Mouse (Mus musculus): ENCODE measurements around the gene Lrba. TPM values are rescaled to one million over a fixed set of nuclear protein-coding genes. Genes with fewer than 3 reads are reported as not detected.

Lrba gene
- polyA plus RNA-seq, 1 experiment from 2014 or later = 3.7 TPM

DNA sequence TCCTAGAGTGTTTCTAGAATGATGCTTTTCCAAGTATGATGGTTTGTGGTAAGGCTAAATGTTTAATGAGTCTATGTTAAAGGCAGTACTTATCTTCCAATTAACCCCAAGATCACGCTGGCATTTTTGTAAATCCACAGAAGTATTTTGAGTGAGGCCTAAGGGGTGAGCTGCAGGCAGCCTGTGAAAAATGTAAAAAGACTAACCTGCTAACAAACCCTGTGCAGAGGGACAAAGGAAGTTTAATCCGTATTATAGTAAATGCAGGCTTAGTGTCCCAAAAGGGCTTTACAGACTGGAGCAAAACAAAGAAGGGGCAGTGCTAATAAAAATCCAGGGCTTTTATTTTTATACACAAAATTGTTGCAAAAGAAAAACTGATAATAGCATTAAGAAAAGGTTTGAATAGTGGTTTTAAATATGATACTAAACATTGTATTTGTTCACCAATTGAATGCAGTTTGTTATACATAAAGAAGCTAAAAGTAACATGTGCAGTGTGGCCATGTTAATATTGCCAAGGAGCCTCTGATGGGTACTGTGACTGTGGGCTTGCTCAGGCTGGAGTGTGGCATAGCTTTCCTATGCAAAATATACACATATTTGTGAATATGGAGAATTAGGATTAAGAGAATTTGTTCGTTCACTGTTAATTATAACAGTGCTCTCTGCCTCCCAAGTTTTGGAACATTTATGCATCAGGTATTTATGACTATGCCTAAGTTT is 348.2 kb downstream of the Lrba start:
- Histone ChIP-seq H3K4me1 (no peaks in the 10 kb centered on the region), H3K4me2 (no peak overlapping the region), H3K9me3 (no peaks in the 10 kb centered on the region), H3K36me3 (no peaks in the 10 kb centered on the region), H3K9ac (no peak overlapping the region), H3K27ac (no peak overlapping the region), H3K27me3 (no peaks in the 10 kb centered on the region), H3K4me3 (no peak overlapping the region)
- no peak for ATAC-seq (ENCODE audit: insufficient number of reproducible peaks, low FRiP score, low TSS enrichment, low read depth)
- 45% methylated on average over 3 of the region's 3 CpGs for WGBS

DNA sequence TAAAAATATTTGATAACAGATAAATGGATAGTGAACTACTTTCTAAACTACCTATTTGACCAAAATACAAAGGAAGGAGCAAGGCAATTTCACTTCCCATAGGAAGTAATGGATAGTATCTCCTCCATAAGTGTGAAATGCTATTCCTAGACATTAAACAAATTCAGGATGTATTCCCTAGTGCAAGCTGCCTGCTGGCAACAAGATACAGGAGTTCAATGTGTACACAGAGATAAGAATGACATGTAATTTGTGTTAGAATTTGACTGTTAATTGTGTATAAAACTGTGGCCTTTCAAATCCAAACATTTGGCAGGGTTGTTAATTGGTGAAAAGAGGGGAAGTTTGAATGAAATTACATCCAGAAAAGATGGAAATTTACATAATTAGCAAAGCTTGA is 350.8 kb downstream of the Lrba start:
- Histone ChIP-seq H3K27ac (no peak overlapping the region), H3K27me3 (no peaks in the 10 kb centered on the region), H3K36me3 (no peaks in the 10 kb centered on the region), H3K9ac (no peak overlapping the region), H3K4me1 (no peaks in the 10 kb centered on the region), H3K4me3 (no peak overlapping the region), H3K9me3 (no peaks in the 10 kb centered on the region), H3K4me2 (no peak overlapping the region)
- no peak for ATAC-seq (ENCODE audit: insufficient number of reproducible peaks, low FRiP score, low TSS enrichment, low read depth)

DNA sequence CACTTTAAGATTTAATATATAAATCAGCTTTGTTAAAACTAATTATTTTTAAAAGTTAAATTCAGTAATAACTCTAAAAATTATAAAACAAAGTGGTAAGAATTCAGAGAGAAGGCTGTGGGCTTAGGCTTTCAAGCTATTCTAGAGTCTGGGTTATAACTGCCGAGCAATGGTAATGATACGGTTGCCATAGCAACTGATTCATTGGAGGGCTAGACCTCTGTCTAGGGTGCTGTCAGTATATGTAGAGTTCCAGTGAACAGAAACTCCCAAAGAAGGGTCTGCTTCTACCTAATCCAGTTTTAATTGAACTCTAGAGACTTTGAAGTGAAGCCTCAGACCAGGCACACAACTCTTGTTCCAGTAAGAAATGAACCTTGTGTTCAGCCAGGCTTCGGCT is 377.8 kb downstream of the Lrba start:
- H3K4me3 ChIP-seq = no peak overlapping the region
- no peaks in the 10 kb centered on the region for H3K36me3 ChIP-seq
- no peaks in the 10 kb centered on the region for H3K9me3 ChIP-seq
- H3K27ac ChIP-seq = no peak overlapping the region
- H3K9ac ChIP-seq = no peak overlapping the region
- no peaks in the 10 kb centered on the region for H3K4me1 ChIP-seq
- H3K27me3 ChIP-seq = no peaks in the 10 kb centered on the region
- WGBS = 69% methylated on average over 3 of the region's 3 CpGs
- no peak overlapping the region for H3K4me2 ChIP-seq
- no peak for ATAC-seq (ENCODE audit: insufficient number of reproducible peaks, low FRiP score, low TSS enrichment, low read depth)

DNA sequence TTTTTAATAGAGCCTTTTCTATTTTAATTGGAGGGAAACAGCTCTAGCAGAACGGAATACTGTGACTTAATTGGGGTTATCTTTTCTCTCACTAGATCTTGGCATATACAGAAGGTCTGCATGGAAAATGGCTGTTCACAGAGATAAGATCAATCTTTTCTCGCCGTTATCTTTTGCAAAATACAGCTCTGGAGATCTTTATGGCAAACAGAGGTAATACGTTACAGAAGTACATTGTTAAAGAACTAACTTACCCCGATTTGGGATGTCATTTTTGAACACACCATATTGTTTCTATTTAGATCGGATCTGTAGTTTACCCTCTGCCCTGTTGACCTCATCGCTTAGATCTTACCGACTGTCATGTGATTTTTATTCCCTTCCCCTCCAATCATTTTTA is 381.3 kb downstream of the Lrba start:
- H3K36me3 ChIP-seq = no peaks in the 10 kb centered on the region
- ATAC-seq (ENCODE audit: insufficient number of reproducible peaks, low FRiP score, low TSS enrichment, low read depth) = no peak
- H3K27me3 ChIP-seq = no peaks in the 10 kb centered on the region
- 74% methylated on average over 8 of the region's 8 CpGs for WGBS
- H3K4me3 ChIP-seq = no peak overlapping the region
- no peak overlapping the region for H3K4me2 ChIP-seq
- no peaks in the 10 kb centered on the region for H3K9me3 ChIP-seq
- no peak overlapping the region for H3K27ac ChIP-seq
- H3K4me1 ChIP-seq = no peaks in the 10 kb centered on the region
- H3K9ac ChIP-seq = no peak overlapping the region

DNA sequence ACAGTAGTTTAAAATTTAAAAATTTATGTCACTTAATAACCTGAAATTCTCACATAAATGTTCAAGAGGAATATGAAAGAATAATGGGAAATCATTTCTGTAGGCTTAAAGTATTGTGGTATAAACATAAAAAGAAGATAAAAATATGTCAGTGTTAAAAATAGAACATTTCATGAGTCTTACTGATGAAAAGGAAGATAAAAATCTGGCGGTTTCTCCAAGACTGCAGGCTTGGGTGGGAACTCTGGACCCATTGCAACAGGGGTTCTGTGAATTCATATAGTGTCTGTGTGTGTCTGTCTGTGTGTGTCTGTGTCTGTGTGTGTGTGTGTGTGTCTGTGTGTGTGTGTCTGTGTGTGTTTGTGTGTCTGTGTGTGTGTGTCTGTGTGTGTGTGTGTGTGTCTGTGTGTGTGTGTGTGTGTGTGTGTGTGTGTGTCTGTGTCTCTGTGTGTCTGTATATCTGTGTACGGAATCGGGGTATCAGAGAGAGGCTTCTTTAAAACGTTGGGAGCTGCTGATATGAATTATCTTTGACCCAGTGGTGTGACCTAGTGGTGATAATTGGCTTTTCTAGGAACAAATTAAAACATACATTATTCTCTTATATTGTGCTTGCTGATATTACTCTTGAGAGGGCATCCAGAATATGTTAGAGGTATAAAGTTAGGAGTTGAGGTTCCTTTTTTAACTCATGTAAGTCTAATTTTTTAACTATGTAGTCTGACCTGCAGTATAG is 402.7 kb downstream of the Lrba start:
- H3K4me1 ChIP-seq = no peaks in the 10 kb centered on the region
- H3K4me3 ChIP-seq = no peak overlapping the region
- 61% methylated on average over 4 of the region's 4 CpGs for WGBS
- H3K27me3 ChIP-seq = no peaks in the 10 kb centered on the region
- H3K27ac ChIP-seq = no peak overlapping the region
- no peak overlapping the region for H3K9ac ChIP-seq
- H3K9me3 ChIP-seq = no peaks in the 10 kb centered on the region
- H3K36me3 ChIP-seq = no peaks in the 10 kb centered on the region
- no peak for ATAC-seq (ENCODE audit: insufficient number of reproducible peaks, low FRiP score, low TSS enrichment, low read depth)
- no peak overlapping the region for H3K4me2 ChIP-seq

DNA sequence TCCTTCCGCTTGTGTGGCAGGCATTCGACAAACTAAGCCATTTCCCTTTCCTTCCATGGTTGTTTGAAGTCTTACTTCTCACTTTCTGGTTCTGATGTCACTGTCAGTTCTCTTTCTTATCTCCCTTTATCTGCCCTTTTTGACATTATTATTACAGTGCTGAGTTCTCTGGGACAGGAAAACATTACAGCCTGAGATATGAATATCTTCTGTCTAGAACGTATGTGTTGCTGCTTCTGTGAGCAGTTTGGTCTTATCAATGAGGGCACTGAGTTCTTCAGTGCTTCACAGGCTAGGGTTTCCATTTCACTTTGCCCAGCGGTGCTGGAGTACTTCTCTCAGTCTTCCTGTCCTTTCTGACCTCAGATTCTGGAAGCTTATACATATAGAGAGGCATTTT is 404.9 kb downstream of the Lrba start:
- no peak overlapping the region for H3K9ac ChIP-seq
- no peak overlapping the region for H3K27ac ChIP-seq
- H3K4me3 ChIP-seq = no peak overlapping the region
- H3K27me3 ChIP-seq = no peaks in the 10 kb centered on the region
- 79% methylated on average over 4 of the region's 4 CpGs for WGBS
- H3K9me3 ChIP-seq = no peaks in the 10 kb centered on the region
- no peaks in the 10 kb centered on the region for H3K4me1 ChIP-seq
- H3K4me2 ChIP-seq = no peak overlapping the region
- no peak for ATAC-seq (ENCODE audit: insufficient number of reproducible peaks, low FRiP score, low TSS enrichment, low read depth)
- H3K36me3 ChIP-seq = no peaks in the 10 kb centered on the region

DNA sequence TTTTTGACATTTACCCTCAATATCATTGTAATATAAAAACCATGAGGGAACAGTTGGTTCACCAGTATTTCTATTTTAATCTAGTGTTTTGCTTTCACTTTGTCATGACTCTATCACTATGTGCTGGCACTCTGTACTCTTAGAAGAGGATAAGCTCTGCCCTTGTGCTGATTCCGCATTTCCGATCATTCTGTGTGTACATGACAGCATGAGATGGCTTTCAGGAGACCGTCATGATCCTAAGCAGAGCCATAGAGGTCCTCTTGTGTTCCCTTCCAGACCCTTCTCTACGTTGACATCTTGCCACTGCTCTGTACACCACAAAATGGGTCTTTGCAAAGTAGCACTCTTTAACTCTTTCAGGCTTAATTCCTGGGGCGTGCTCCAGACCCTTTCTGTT is 411.0 kb downstream of the Lrba start:
- Histone ChIP-seq H3K9ac (no peak overlapping the region), H3K27ac (no peak overlapping the region), H3K4me2 (no peak overlapping the region), H3K4me3 (no peak overlapping the region), H3K27me3 (no peaks in the 10 kb centered on the region), H3K36me3 (no peaks in the 10 kb centered on the region), H3K9me3 (no peaks in the 10 kb centered on the region), H3K4me1 (no peaks in the 10 kb centered on the region)
- WGBS = 72% methylated on average over 5 of the region's 5 CpGs
- ATAC-seq (ENCODE audit: insufficient number of reproducible peaks, low FRiP score, low TSS enrichment, low read depth) = no peak

DNA sequence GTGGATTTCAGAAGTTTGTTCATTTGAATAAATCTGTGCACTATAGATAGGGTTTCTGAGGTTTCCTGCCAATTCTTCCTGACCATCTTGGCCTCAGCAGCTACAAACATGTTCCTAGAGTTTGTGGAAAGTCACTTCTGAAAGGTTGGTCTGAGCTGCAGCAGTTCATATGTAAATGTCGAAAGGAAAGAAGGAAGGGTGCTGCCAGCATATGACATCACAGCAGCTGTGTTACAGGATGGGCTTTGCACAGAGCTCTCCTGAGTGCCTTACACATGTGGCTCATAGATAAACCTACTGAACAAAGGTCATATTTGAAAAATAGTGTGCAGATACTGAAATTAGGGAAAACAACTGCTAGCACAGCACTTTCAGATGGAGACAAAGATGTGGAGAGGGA is 411.5 kb downstream of the Lrba start:
- Histone ChIP-seq H3K9me3 (no peaks in the 10 kb centered on the region), H3K4me3 (no peak overlapping the region), H3K4me2 (no peak overlapping the region), H3K9ac (no peak overlapping the region), H3K27ac (no peak overlapping the region), H3K4me1 (no peaks in the 10 kb centered on the region), H3K27me3 (no peaks in the 10 kb centered on the region), H3K36me3 (no peaks in the 10 kb centered on the region)
- no peak for ATAC-seq (ENCODE audit: insufficient number of reproducible peaks, low FRiP score, low TSS enrichment, low read depth)
- WGBS = 33% methylated on average over 1 of the region's 1 CpGs

DNA sequence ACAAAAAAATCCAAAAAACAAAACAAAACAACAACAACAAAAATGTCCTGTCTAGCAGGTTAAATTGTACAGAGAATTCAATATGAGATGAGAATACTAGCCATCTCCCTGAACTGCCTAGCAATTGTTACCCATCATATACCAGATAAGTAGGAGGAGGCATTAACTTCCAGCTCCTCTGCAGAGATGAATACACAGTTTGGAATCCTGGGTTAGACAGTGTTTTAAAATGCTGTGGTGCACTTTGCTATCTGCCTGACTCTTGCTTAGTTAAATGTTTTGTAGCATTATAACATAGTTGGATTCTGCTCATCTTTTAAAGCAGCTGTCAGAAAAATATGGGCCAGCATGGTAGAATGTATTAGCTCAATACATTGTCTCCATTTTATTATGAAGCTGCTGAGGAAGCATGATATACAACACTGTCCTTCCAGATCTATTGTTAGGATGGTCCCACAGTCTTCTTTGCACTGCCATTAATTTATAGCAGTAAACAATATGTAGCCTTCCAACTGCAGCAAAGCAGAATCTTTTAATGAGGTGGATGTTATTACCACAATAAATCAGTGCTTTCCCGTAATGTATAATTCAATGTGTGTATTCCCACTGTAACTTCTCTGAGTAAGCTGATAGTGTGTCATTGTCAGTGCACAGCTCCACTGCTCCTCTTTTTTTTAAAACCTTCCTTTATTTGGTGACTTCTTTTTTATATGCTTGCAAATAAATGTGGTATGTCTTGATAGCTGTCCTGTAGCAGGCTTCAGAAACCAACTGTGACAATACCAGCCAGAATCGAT is 414.3 kb downstream of the Lrba start:
- no peak overlapping the region for H3K4me2 ChIP-seq
- 75% methylated on average over 2 of the region's 2 CpGs for WGBS
- H3K4me1 ChIP-seq = no peaks in the 10 kb centered on the region
- no peaks in the 10 kb centered on the region for H3K27me3 ChIP-seq
- H3K27ac ChIP-seq = no peak overlapping the region
- H3K4me3 ChIP-seq = no peak overlapping the region
- no peaks in the 10 kb centered on the region for H3K36me3 ChIP-seq
- no peaks in the 10 kb centered on the region for H3K9me3 ChIP-seq
- no peak overlapping the region for H3K9ac ChIP-seq
- ATAC-seq (ENCODE audit: insufficient number of reproducible peaks, low FRiP score, low TSS enrichment, low read depth) = no peak

DNA sequence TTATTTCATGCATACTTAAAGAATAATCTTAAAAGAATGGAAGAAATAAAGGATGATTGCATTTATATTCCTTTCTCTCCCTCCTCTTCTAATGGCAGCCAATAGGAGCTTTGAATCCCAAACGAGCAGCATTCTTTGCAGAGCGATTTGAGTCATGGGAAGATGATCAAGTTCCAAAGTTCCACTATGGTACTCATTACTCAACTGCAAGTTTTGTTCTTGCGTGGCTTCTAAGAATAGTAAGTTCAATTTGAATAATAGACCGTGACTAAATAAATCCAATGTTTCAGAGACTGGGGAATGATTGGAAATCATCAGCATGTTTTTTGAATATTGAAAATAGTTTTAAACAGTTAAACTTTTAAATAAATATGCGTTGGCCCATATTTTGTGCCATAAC is 416.9 kb downstream of the Lrba start:
- H3K4me1 ChIP-seq = no peaks in the 10 kb centered on the region
- H3K9me3 ChIP-seq = no peaks in the 10 kb centered on the region
- no peak overlapping the region for H3K27ac ChIP-seq
- no peak overlapping the region for H3K9ac ChIP-seq
- H3K4me2 ChIP-seq = no peak overlapping the region
- H3K36me3 ChIP-seq = no peaks in the 10 kb centered on the region
- no peaks in the 10 kb centered on the region for H3K27me3 ChIP-seq
- no peak for ATAC-seq (ENCODE audit: insufficient number of reproducible peaks, low FRiP score, low TSS enrichment, low read depth)
- WGBS = 79% methylated on average over 5 of the region's 5 CpGs
- H3K4me3 ChIP-seq = no peak overlapping the region

DNA sequence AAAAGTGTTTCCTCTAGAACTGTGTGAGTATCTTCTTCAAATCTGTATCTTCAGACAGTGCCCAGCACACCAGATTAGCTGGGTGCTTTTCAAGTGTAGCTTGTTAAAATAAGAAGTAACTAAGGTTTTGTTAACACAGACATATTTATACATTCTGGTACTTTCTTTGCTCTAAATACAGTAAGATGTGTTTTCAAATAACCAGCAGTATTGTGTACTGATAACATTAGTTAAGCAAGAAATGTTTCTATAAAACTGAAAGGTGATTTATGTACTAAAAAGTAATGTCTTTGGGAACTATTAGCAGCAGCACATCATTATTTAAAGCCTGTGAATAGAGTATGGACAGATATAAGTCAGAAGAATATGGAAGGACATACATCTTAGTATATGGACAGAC is 417.3 kb downstream of the Lrba start:
- H3K36me3 ChIP-seq = no peaks in the 10 kb centered on the region
- H3K27me3 ChIP-seq = no peaks in the 10 kb centered on the region
- no peak for ATAC-seq (ENCODE audit: insufficient number of reproducible peaks, low FRiP score, low TSS enrichment, low read depth)
- H3K9me3 ChIP-seq = no peaks in the 10 kb centered on the region
- no peak overlapping the region for H3K4me2 ChIP-seq
- H3K9ac ChIP-seq = no peak overlapping the region
- H3K4me1 ChIP-seq = no peaks in the 10 kb centered on the region
- no peak overlapping the region for H3K4me3 ChIP-seq
- H3K27ac ChIP-seq = no peak overlapping the region

DNA sequence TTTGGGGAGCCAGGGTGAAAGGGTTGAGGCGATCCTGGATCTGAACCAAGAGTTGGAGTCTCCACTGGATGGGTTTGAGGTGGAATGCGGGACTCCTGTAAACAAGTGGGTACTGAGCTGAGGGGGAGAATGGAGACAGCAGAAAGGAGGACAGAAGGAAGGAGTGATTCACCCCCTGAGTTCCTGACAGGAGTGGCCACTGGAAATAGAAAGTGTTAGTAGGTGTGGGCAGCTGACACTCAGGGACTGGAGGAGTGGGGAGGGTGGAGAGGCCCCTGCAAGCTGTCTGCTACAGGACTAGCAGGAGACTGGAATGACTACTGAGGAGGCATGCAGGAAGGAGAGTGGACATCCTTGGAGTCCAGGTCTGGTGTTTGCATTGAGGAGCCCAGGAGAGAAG is 422.3 kb downstream of the Lrba start:
- H3K27ac ChIP-seq = no peak overlapping the region
- H3K9ac ChIP-seq = no peak overlapping the region
- no peaks in the 10 kb centered on the region for H3K4me1 ChIP-seq
- no peak overlapping the region for H3K4me2 ChIP-seq
- WGBS = 75% methylated on average over 2 of the region's 2 CpGs
- no peaks in the 10 kb centered on the region for H3K36me3 ChIP-seq
- no peaks in the 10 kb centered on the region for H3K27me3 ChIP-seq
- no peak overlapping the region for H3K4me3 ChIP-seq
- H3K9me3 ChIP-seq = no peaks in the 10 kb centered on the region
- no peak for ATAC-seq (ENCODE audit: insufficient number of reproducible peaks, low FRiP score, low TSS enrichment, low read depth)

Data from limb, embryonic 15.5 days (tissue).